Mouse (Mus musculus) heart, adult 2 months (tissue): ENCODE measurements around the gene Rps6ka5.

Experiments
- CTCF ChIP-seq: fragments of 200-600 bp; IDR thresholded peaks from 2 replicates; pipeline ENCODE4 v1.8.1; 2022; ENCODE audit warnings: antibody characterized with exemption, mild to moderate bottlenecking, moderate library complexity
- EP300 ChIP-seq: fragments of 200-500 bp; IDR thresholded peaks from 2 replicates; pipeline ENCODE4 v1.6.1; 2011; ENCODE audit warnings: low read depth, low read length, control low read depth; ENCODE audit not compliant: insufficient read depth
- POLR2A ChIP-seq: fragments of 200-500 bp; IDR thresholded peaks from 2 replicates; pipeline ENCODE4 v1.6.1; 2011; ENCODE audit warnings: mild to moderate bottlenecking, low read depth, low read length, control low read depth; ENCODE audit not compliant: insufficient read depth

- no peak for TF ChIP-seq POLR2A
- no peak for TF ChIP-seq CTCF
- TF ChIP-seq EP300, result no peak
Measured at GRCm38 (mm10) chr12:100742468-100742867, 15.7 kb upstream of the Rps6ka5 start.
